Mouse (Mus musculus) neural tube, embryonic 11.5 days (tissue): ENCODE results near the gene Sapcd2. TPM values are rescaled to one million over a fixed set of nuclear protein-coding genes. Genes with fewer than 3 reads are reported as not detected.
A peak's percentile ranks its signal among the peaks of the same experiment; 100 is the strongest.

Experiments
- ATAC-seq: fragments of 200-750 bp; cut with Nextera tagmentation; 2 replicates; pipeline ENCODE4 v1.8.0; 2017; ENCODE audit warnings: moderate number of reproducible peaks, mild to moderate bottlenecking, moderate TSS enrichment, moderate library complexity; ENCODE audit not compliant: insufficient read depth, low FRiP score, low TSS enrichment
- DNase-seq: peaks from one replicate; pipeline ENCODE4 v3.0.0-alpha.2; 2015; ENCODE audit warnings: low spot score
- H3K27ac ChIP-seq: fragments of 300-500 bp; sonication (generic); 2 replicates; pipeline ENCODE4 v1.5.1; 2014; ENCODE audit warnings: low read depth, mild to moderate bottlenecking, low read length
- H3K27me3 ChIP-seq: fragments of 300-500 bp; sonication (generic); 2 replicates; pipeline ENCODE4 v1.6.1; 2014; ENCODE audit warnings: mild to moderate bottlenecking, low read length, mixed read lengths; ENCODE audit not compliant: control insufficient read depth, insufficient read depth
- H3K36me3 ChIP-seq: fragments of 300-500 bp; sonication (generic); 2 replicates; pipeline ENCODE4 v1.6.1; 2014; ENCODE audit warnings: mild to moderate bottlenecking, low read length, moderate library complexity, mixed read lengths; ENCODE audit not compliant: control insufficient read depth, insufficient read depth
- H3K4me1 ChIP-seq: fragments of 300-500 bp; sonication (generic); 2 replicates; pipeline ENCODE4 v1.6.1; 2014; ENCODE audit warnings: low read length, mixed read lengths; ENCODE audit not compliant: control insufficient read depth, insufficient read depth
- H3K4me2 ChIP-seq: fragments of 300-500 bp; sonication (generic); 2 replicates; pipeline ENCODE4 v1.6.1; 2014; ENCODE audit warnings: low read depth, mild to moderate bottlenecking, moderate library complexity
- H3K4me3 ChIP-seq: fragments of 300-500 bp; sonication (generic); 2 replicates; pipeline ENCODE4 v1.5.1; 2014; ENCODE audit warnings: low read depth, low read length
- H3K9ac ChIP-seq: fragments of 300-500 bp; sonication (generic); 2 replicates; pipeline ENCODE4 v1.6.1; 2014; ENCODE audit warnings: mild to moderate bottlenecking, low read length
- H3K9me3 ChIP-seq: fragments of 300-500 bp; sonication (generic); 2 replicates; pipeline ENCODE4 v1.6.1; 2016; ENCODE audit warnings: low read length; ENCODE audit not compliant: control insufficient read depth
- WGBS: fragments of 180-500 bp; shearing (Covaris S2); extraction: QIAGEN DNeasy Blood & Tissue Kit; methylation state at CpG from one replicate; pipeline ENCODE4 v1.1.7; 2014; 5-methylcytosine and 5-hydroxymethylcytosine counted together
- polyA plus RNA-seq: library from polyadenylated mRNA; unstranded; fragments of >200 nt; fragmentation: Nextera tagmentation; extraction: Ambion mirVana; gene quantifications from 2 replicates; pipeline ENCODE4 v1.2.1, GENCODE M21; 2014

Gene Sapcd2
- polyA plus RNA-seq, 1 experiment from 2014 or later, result 49.2 TPM

DNA sequence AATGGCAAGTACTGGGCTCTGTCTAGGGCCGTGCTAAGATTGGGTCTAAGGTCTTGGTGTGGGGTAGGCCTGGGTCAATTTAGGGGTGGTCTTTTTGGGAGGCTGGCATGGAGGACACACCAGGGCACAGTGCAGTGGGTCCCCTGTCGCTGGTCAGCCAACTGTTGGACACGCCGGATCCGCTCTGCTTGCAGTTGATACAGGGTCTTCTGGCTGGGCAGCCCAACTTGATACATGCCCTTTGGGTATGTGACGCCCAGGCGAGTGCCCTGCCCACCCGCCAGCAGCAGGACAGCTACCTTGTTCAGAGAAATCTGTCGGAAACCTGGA, 7.4 kb upstream of the Sapcd2 start:
- peak overlapping the region; percentile 48 for H3K4me3 ChIP-seq
- H3K27me3 ChIP-seq, result peaks cover 23% of the 10 kb centered on the region
- WGBS, result 33% methylated on average over 9 of the region's 9 CpGs

DNA sequence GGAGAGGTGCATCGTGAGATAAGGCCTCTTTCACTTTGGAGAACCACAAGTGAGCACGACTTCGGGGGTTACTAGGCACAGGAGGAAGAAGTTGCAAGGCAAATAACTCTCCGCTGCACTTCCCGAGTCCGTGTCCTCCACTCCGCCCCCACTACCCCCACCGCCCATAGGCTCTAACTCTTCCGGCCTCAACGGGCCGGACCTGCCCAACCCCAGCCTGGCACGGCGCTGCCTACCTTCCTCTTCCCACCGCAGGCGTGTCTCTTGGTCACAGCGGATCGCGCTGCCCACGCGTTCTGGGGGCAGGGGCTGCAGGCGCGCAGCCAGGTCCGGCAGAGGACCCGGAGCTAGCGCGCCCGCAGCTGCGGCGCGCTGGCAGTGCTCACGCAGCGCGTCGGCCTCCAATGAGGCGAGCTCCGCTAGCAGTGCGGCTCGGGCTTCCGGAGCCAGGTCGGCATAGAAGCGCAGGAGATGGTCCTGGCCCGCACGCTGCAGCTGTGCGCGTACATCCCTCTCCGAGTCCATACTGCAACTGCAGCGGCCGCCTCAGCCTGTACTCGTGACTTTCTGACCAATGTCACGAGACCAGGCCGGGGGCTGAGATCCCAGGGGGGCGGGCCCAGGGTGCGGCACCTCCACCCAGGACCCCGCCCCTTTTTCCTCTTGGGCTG, 6.9 kb upstream of the Sapcd2 start, which contains the start of gene Uap1l1:
Uap1l1 (minus strand) TSS at position 592 of the 671 bp plus-strand sequence.
- Histone ChIP-seq H3K27me3 (peaks cover 23% of the 10 kb centered on the region), H3K4me3 (peak within 1 kb of the TSS; percentile 48), H3K9me3 (no peaks in the 10 kb centered on the region), H3K4me1 (peaks cover 3% of the 10 kb centered on the region; the same call in 1 of the 2 replicates), H3K4me2 (peak within 1 kb of the TSS; percentile 95), H3K36me3 (no peaks in the 10 kb centered on the region), H3K27ac (no peak within 1 kb of the TSS), H3K9ac (peak within 1 kb of the TSS; percentile 56)
- DNase-seq (peak; percentile 61), ATAC-seq (peak; percentile 61; the same call in 1 of the 2 replicates)
- under 1% methylated on average over 54 of the region's 54 CpGs for WGBS

More for the DNA sequence above, 7.4 kb upstream of the Sapcd2 start:
- no peaks in the 10 kb centered on the region for H3K9me3 ChIP-seq
- no peak for DNase-seq
- ATAC-seq, result peak; percentile 38; the same call in 1 of the 2 replicates
- H3K9ac ChIP-seq, result no peak overlapping the region; the same call in 1 of the 2 replicates
- H3K4me2 ChIP-seq, result peak overlapping the region; percentile 95
- H3K27ac ChIP-seq, result no peak overlapping the region
- no peaks in the 10 kb centered on the region for H3K36me3 ChIP-seq
- peaks cover 3% of the 10 kb centered on the region; the same call in 1 of the 2 replicates for H3K4me1 ChIP-seq

GRCm38 (mm10) chr2:25369996-25370395, 2.1 kb upstream of the Sapcd2 start:
- ATAC-seq (no peak), DNase-seq (no peak)
- H3K9ac ChIP-seq, result no peak overlapping the region
- H3K4me3 ChIP-seq, result no peak overlapping the region
- H3K36me3 ChIP-seq, result no peaks in the 10 kb centered on the region
- peaks cover 7% of the 10 kb centered on the region for H3K27me3 ChIP-seq
- H3K4me2 ChIP-seq, result no peak overlapping the region
- H3K4me1 ChIP-seq, result peaks cover 22% of the 10 kb centered on the region
- WGBS, result 90% methylated on average over 3 of the region's 3 CpGs
- H3K9me3 ChIP-seq, result no peaks in the 10 kb centered on the region
- H3K27ac ChIP-seq, result no peak overlapping the region

DNA sequence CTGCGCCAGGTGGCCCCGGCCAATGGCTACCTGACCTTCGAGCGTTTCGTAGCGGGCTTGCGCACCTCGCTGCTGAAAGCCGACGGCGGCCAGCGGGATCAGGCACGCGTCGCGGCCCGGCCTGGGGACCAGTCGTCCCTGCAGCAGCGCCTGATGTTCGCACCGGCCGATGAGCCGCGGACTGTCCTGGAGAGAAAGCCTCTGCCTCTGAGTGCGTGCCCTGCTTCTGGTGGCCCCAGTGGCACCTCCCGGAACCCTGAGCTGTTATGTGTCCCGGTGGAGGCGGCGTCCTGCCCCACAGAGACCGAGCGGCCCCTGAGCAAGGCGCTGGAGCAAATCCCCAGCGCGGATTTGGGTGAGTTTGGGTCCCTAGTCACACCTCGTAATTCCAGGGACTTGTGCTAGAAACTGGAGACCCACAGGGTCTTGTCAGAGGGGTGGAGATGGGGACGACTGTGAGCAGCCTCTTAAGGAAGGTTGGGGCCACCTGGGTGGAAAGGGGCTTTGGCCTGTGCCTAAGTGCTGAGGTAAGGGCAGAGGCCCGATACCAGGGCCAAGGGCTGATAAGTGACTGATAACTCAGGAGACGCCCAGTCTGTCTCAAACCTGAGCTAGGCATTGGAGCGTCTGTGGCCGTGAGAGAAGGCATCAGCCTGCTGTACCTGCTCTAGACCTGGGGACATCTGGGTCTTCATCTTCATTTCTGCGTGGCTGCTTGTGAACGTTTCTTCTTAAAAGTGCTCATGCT, 697 bp downstream of the Sapcd2 start:
- H3K36me3 ChIP-seq, result peaks cover 2% of the 10 kb centered on the region
- no peaks in the 10 kb centered on the region for H3K9me3 ChIP-seq
- H3K4me2 ChIP-seq, result peak overlapping the region; percentile 94
- H3K27ac ChIP-seq, result 0 out of 2 replicates have a peak overlapping the region, but pooled peaks have one; percentile 23
- H3K4me1 ChIP-seq, result peaks cover 21% of the 10 kb centered on the region
- ATAC-seq (peak; percentile 16; the same call in 1 of the 2 replicates), DNase-seq (no peak)
- H3K9ac ChIP-seq, result peak overlapping the region; percentile 80
- H3K27me3 ChIP-seq, result no peaks in the 10 kb centered on the region
- WGBS, result 3% methylated on average over 42 of the region's 42 CpGs
- H3K4me3 ChIP-seq, result peak overlapping the region; percentile 86

DNA sequence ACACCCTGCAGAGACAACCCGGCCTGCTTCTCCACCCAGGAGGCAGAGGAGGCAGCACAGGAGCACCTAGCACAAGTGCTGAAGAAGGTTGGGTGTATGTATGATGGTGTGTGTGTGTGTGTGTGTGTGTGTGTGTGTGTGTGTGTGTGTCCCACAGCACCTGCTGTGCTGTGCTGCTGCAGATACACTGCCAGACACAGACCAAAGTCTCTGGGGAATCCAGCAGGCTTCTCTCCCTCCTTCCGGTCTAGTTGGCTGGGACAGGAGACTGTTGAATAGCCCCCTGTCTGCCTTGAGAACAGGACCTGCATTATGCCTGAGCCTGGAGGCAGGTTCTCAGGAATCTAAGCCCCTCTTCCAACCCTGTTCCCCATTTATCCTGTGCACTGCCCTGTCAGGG, 1.3 kb downstream of the Sapcd2 start:
- no peaks in the 10 kb centered on the region for H3K27me3 ChIP-seq
- no peak overlapping the region for H3K27ac ChIP-seq
- WGBS, result 18% methylated on average over 2 of the region's 2 CpGs
- peaks cover 2% of the 10 kb centered on the region for H3K36me3 ChIP-seq
- peak overlapping the region; percentile 80 for H3K9ac ChIP-seq
- DNase-seq (no peak), ATAC-seq (no peak)
- peak overlapping the region; percentile 86 for H3K4me3 ChIP-seq
- H3K4me1 ChIP-seq, result peaks cover 21% of the 10 kb centered on the region
- no peaks in the 10 kb centered on the region for H3K9me3 ChIP-seq
- peak overlapping the region; percentile 94 for H3K4me2 ChIP-seq

- Histone ChIP-seq H3K9ac (no peak overlapping the region), H3K27ac (no peak overlapping the region), H3K9me3 (no peaks in the 10 kb centered on the region), H3K36me3 (peaks cover 2% of the 10 kb centered on the region), H3K4me2 (no peak overlapping the region), H3K4me3 (no peak overlapping the region), H3K4me1 (peaks cover 20% of the 10 kb centered on the region), H3K27me3 (no peaks in the 10 kb centered on the region)
- WGBS, result 69% methylated on average over 4 of the region's 4 CpGs
- DNase-seq, result peak; percentile 63
- no peak for ATAC-seq
Measured at GRCm38 (mm10) chr2:25376589-25376988, 4.5 kb downstream of the Sapcd2 start.

DNA sequence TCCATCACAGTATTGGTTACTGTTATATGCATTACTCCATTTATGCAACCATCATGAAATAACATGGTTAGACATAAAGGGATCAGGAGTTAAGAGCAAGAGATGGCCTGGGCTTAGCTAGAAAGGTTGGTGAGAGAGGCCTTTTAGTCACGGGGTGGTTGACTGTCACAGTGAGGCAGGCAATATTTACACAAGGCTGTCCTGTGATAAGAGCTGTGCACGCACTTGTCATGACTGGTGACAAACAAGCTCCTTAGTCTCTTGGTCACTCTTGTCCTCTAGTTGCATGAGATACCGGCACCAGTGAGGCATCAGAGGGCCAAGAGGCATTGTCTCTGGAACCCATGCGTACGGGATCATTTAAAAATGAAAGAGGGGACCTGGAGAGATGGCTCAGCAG, 12.4 kb downstream of the Sapcd2 start:
- Histone ChIP-seq H3K27me3 (no peaks in the 10 kb centered on the region), H3K4me2 (no peak overlapping the region), H3K9me3 (no peaks in the 10 kb centered on the region), H3K27ac (no peak overlapping the region), H3K36me3 (no peaks in the 10 kb centered on the region), H3K4me3 (no peak overlapping the region), H3K4me1 (no peaks in the 10 kb centered on the region), H3K9ac (no peak overlapping the region)
- ATAC-seq (no peak), DNase-seq (no peak)
- WGBS, result 76% methylated on average over 5 of the region's 5 CpGs

GRCm38 (mm10) chr2:25391266-25391665, 19.1 kb downstream of the Sapcd2 start:
- no peak overlapping the region for H3K4me2 ChIP-seq
- ATAC-seq (no peak), DNase-seq (no peak)
- no peaks in the 10 kb centered on the region for H3K4me1 ChIP-seq
- 80% methylated on average over 5 of the region's 5 CpGs for WGBS
- H3K4me3 ChIP-seq, result no peak overlapping the region
- no peaks in the 10 kb centered on the region for H3K36me3 ChIP-seq
- H3K9ac ChIP-seq, result no peak overlapping the region
- no peak overlapping the region for H3K27ac ChIP-seq
- H3K9me3 ChIP-seq, result no peaks in the 10 kb centered on the region
- H3K27me3 ChIP-seq, result peaks cover 16% of the 10 kb centered on the region
